Mouse (Mus musculus) hindbrain, embryonic 11.5 days (tissue): ENCODE data around the gene Lrrc20. TPM values are rescaled to one million over a fixed set of nuclear protein-coding genes. Genes with fewer than 3 reads are reported as not detected.
"Not testable (repeated sequence)": the region's sequence is repeated elsewhere in the genome, so short reads cannot be mapped to it uniquely, and the experiment has no call there.

Experiments
- ATAC-seq: fragments of 200-750 bp; cut with Nextera tagmentation; 2 replicates; pipeline ENCODE4 v1.8.0; 2017; ENCODE audit warnings: mild to moderate bottlenecking, moderate TSS enrichment, moderate library complexity; ENCODE audit not compliant: low FRiP score
- DNase-seq: peaks from one replicate; pipeline ENCODE4 v3.0.0-alpha.2; 2015; ENCODE audit warnings: low spot score
- H3K27ac ChIP-seq: fragments of 300-500 bp; sonication (generic); 2 replicates; pipeline ENCODE4 v1.5.1; 2014; ENCODE audit warnings: mild to moderate bottlenecking, low read depth, low read length
- H3K27me3 ChIP-seq: fragments of 300-500 bp; sonication (generic); 2 replicates; pipeline ENCODE4 v1.6.1; 2014; ENCODE audit warnings: mild to moderate bottlenecking, low read length, moderate library complexity, mixed read lengths; ENCODE audit not compliant: control insufficient read depth, insufficient read depth
- H3K36me3 ChIP-seq: fragments of 300-500 bp; sonication (generic); 2 replicates; pipeline ENCODE4 v1.6.1; 2014; ENCODE audit warnings: mild to moderate bottlenecking, low read length, moderate library complexity, mixed read lengths; ENCODE audit not compliant: control insufficient read depth, insufficient read depth
- H3K4me1 ChIP-seq: fragments of 300-500 bp; sonication (generic); replicated peaks from 2 replicates; pipeline ENCODE4 v1.6.1; 2014; ENCODE audit warnings: low read length, mixed read lengths; ENCODE audit not compliant: control insufficient read depth, insufficient read depth
- H3K4me2 ChIP-seq: fragments of 300-500 bp; sonication (generic); replicated peaks from 2 replicates; pipeline ENCODE4 v1.6.1; 2014; ENCODE audit warnings: mild to moderate bottlenecking, low read depth, low read length
- H3K4me3 ChIP-seq: fragments of 300-500 bp; sonication (generic); 2 replicates; pipeline ENCODE4 v1.5.1; 2014; ENCODE audit warnings: low read depth, low read length
- H3K9ac ChIP-seq: fragments of 300-500 bp; sonication (generic); 2 replicates; pipeline ENCODE4 v1.6.1; 2014; ENCODE audit warnings: low read depth, low read length
- H3K9me3 ChIP-seq: fragments of 300-500 bp; sonication (generic); 2 replicates; pipeline ENCODE4 v1.6.1; 2016; ENCODE audit warnings: low read length; ENCODE audit not compliant: control insufficient read depth
- WGBS: fragments of 180-500 bp; shearing (Covaris S2); extraction: QIAGEN DNeasy Blood & Tissue Kit; methylation state at CpG from one replicate; pipeline ENCODE4 v1.1.7; 2014; 5-methylcytosine and 5-hydroxymethylcytosine counted together
- polyA plus RNA-seq: library from polyadenylated mRNA; unstranded; fragments of >200 nt; fragmentation: Nextera tagmentation; extraction: Ambion mirVana; gene quantifications from 2 replicates; pipeline ENCODE4 v1.2.1, GENCODE M21; 2014

Lrrc20 gene
- polyA plus RNA-seq, 1 experiment from 2014 or later: 9.5 TPM

DNA sequence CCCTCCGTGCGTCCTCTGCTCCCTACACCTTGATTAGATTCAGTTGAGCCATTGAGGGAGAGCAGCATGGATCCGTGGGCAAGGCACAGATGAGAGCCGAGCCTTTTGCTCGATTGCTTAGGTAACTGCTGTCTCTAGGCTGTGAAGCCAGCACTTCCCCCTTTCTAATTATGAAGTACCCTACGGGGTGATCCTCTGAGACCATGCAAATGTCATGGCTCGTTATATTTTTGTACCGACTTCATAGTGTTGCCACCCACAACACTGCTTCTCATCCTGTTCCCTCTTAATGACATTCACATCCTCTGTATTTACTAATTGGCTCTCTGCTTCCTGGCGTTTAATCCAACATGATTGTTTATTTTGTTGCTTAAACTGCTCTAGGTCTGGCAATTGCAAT lies 146.1 kb downstream of the Lrrc20 start:
- H3K27me3 ChIP-seq: peaks cover 20% of the 10 kb centered on the region
- 0 out of 2 replicates have a peak, but pooled peaks cover 2% of the 10 kb centered on the region for H3K4me1 ChIP-seq
- 67% methylated on average over 9 of the region's 9 CpGs for WGBS
- no peak overlapping the region for H3K4me2 ChIP-seq
- no peaks in the 10 kb centered on the region for H3K9me3 ChIP-seq
- no peak overlapping the region for H3K27ac ChIP-seq
- no peak overlapping the region for H3K9ac ChIP-seq
- ATAC-seq (no peak), DNase-seq (no peak)
- no peak overlapping the region for H3K4me3 ChIP-seq
- no peaks in the 10 kb centered on the region for H3K36me3 ChIP-seq

DNA sequence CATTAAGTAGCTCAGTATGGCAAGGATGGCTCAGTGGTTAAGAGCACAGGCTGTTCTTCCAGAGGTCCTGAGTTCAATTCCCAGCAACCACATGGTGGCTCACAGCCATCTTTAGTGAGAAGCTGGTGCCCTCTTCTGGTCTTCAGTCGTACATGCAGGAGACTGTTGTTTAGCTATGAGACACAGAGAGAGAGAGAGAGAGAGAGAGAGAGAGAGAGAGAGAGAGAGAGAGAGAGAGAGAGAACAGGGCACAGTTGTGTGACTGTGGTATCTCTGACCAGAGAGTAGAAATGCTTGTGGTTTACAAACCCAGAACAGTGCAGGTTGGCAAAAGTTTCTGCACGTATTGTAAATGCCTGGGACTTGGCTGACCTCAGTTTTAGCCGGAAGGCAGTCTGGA lies 148.3 kb downstream of the Lrrc20 start:
- DNase-seq, H3K4me2 ChIP-seq, H3K4me1 ChIP-seq, ATAC-seq, H3K9me3 ChIP-seq, H3K27ac ChIP-seq, H3K9ac ChIP-seq, H3K36me3 ChIP-seq, H3K4me3 ChIP-seq: not testable (repeated sequence)
- 84% methylated on average over 3 of the region's 3 CpGs for WGBS
- peaks cover 20% of the 10 kb centered on the region for H3K27me3 ChIP-seq

DNA sequence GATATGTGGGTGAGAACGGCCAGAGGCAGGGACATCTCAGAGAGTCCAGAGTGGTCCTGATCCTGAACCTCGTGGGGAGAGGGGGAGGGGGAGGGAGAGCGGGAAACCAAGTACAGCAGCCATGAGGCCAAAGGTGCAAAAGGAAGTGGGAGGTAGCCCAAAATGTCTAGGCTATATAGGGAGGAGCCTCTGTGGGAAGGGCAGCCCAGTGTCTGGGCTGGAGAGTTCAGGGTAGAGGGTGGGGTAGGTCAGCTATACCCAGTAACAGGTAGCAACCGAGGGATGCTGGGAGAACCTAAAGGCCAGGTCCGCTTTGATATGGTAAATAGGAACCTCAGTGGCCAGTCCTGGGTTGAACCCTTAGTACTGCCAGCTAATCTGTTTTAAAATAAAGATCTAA lies 149.2 kb downstream of the Lrrc20 start:
- Histone ChIP-seq H3K9me3 (no peaks in the 10 kb centered on the region), H3K4me2 (no peak overlapping the region), H3K36me3 (no peaks in the 10 kb centered on the region), H3K4me3 (no peak overlapping the region), H3K9ac (no peak overlapping the region), H3K4me1 (0 out of 2 replicates have a peak, but pooled peaks cover 2% of the 10 kb centered on the region), H3K27me3 (peaks cover 20% of the 10 kb centered on the region), H3K27ac (no peak overlapping the region)
- WGBS: 29% methylated on average over 5 of the region's 5 CpGs
- no peak for ATAC-seq
- DNase-seq: no peak

DNA sequence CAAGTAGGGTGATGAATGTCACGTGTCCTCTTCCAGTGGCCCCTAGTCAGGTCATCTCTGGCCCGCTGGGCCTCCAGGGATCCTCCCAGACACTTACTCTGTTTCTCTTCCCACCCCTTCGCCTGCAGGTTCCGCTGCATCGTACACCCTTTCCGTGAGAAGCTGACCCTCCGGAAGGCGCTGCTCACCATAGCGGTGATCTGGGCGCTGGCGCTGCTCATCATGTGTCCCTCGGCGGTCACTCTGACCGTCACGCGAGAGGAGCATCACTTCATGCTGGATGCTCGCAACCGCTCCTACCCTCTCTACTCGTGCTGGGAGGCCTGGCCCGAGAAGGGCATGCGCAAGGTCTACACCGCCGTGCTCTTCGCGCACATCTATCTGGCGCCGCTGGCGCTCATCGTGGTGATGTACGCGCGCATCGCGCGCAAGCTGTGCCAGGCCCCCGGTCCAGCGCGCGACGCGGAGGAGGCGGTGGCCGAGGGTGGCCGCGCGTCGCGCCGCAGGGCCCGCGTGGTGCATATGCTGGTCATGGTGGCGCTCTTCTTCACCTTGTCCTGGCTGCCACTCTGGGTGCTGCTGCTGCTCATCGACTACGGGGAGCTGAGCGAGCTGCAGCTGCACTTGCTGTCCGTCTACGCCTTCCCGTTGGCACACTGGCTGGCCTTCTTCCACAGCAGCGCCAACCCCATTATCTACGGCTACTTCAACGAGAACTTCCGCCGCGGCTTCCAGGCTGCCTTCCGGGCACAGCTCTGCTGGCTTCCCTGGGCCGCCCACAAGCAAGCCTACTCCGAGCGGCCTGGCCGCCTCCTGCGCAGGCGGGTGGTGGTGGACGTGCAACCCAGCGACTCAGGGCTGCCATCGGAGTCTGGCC lies 150.0 kb downstream of the Lrrc20 start:
- no peak overlapping the region for H3K27ac ChIP-seq
- 4% methylated on average over 74 of the region's 74 CpGs for WGBS
- DNase-seq (peak; percentile 57), ATAC-seq (peak; percentile 49; the same call in 1 of the 2 replicates)
- H3K9me3 ChIP-seq: no peaks in the 10 kb centered on the region
- H3K27me3 ChIP-seq: peaks cover 20% of the 10 kb centered on the region
- peak overlapping the region; percentile 83 for H3K4me2 ChIP-seq
- no peaks in the 10 kb centered on the region for H3K36me3 ChIP-seq
- peak overlapping the region; percentile 38; the same call in 1 of the 2 replicates for H3K9ac ChIP-seq
- peak overlapping the region; percentile 35 for H3K4me3 ChIP-seq
- H3K4me1 ChIP-seq: 0 out of 2 replicates have a peak, but pooled peaks cover 2% of the 10 kb centered on the region

- DNase-seq (no peak), ATAC-seq (no peak)
- Histone ChIP-seq H3K4me2 (no peak overlapping the region), H3K9ac (no peak overlapping the region), H3K4me3 (no peak overlapping the region), H3K27me3 (peaks cover 20% of the 10 kb centered on the region), H3K36me3 (no peaks in the 10 kb centered on the region), H3K27ac (no peak overlapping the region), H3K4me1 (0 out of 2 replicates have a peak, but pooled peaks cover 2% of the 10 kb centered on the region), H3K9me3 (no peaks in the 10 kb centered on the region)
- 79% methylated on average over 3 of the region's 3 CpGs for WGBS
These were observed 150.9 kb downstream of the Lrrc20 start for GRCm38 (mm10) chr10:61626551-61626950.

GRCm38 (mm10) chr10:61627195-61627937 lies 151.8 kb downstream of the Lrrc20 start:
- Histone ChIP-seq H3K9ac (no peak overlapping the region), H3K36me3 (no peaks in the 10 kb centered on the region), H3K27ac (no peak overlapping the region), H3K9me3 (no peaks in the 10 kb centered on the region), H3K4me1 (0 out of 2 replicates have a peak, but pooled peaks cover 2% of the 10 kb centered on the region), H3K4me3 (no peak overlapping the region), H3K4me2 (no peak overlapping the region), H3K27me3 (peaks cover 20% of the 10 kb centered on the region)
- WGBS: 67% methylated on average over 15 of the region's 15 CpGs
- no peak for ATAC-seq
- DNase-seq: no peak

DNA sequence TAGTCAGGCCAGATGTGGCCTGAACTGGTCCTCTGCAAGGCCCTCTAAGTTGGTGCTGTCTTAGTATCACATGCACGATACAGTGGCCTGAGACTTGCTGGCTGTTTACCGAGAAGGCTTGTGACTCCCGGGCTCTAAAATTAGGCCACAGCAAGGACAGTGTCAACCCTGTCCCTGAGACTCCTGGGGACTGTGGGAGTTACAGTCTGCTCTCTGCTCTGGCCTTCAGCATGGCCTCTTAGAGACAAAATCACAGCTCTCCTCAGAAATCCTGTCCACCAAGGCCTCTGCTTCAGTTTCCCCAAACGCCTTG lies 152.3 kb downstream of the Lrrc20 start:
- no peaks in the 10 kb centered on the region for H3K36me3 ChIP-seq
- H3K9me3 ChIP-seq: no peaks in the 10 kb centered on the region
- 0 out of 2 replicates have a peak, but pooled peaks cover 2% of the 10 kb centered on the region for H3K4me1 ChIP-seq
- WGBS: 69% methylated on average over 4 of the region's 4 CpGs
- DNase-seq (no peak), ATAC-seq (no peak)
- H3K4me2 ChIP-seq: no peak overlapping the region
- no peak overlapping the region for H3K27ac ChIP-seq
- no peak overlapping the region for H3K4me3 ChIP-seq
- H3K9ac ChIP-seq: no peak overlapping the region
- peaks cover 20% of the 10 kb centered on the region for H3K27me3 ChIP-seq
